Mouse (Mus musculus) heart, postnatal 0 days (tissue): ENCODE results near the gene Sptlc2. TPM values are rescaled to one million over a fixed set of nuclear protein-coding genes. Genes with fewer than 3 reads are reported as not detected.
"Not testable (repeated sequence)": the region's sequence is repeated elsewhere in the genome, so short reads cannot be mapped to it uniquely, and the experiment has no call there.

Experiments used
- ATAC-seq: fragments of 200-750 bp; cut with Nextera tagmentation; 2 replicates; pipeline ENCODE4 v1.8.0; 2017; ENCODE audit warnings: low read depth, moderate number of reproducible peaks, moderate library complexity; ENCODE audit not compliant: insufficient read depth
- DNase-seq: peaks from one replicate; pipeline ENCODE4 v3.0.0-alpha.2; 2016; ENCODE audit warnings: low spot score
- H3K27ac ChIP-seq: fragments of 300-500 bp; sonication (generic); 2 replicates; pipeline ENCODE4 v1.5.1; 2014; ENCODE audit warnings: low read depth, mild to moderate bottlenecking
- H3K27me3 ChIP-seq: fragments of 300-500 bp; sonication (generic); 2 replicates; pipeline ENCODE4 v1.6.1; 2014; ENCODE audit warnings: low read length, mixed read lengths; ENCODE audit not compliant: control insufficient read depth, insufficient read depth
- H3K36me3 ChIP-seq: fragments of 300-500 bp; sonication (generic); replicated peaks from 2 replicates; pipeline ENCODE4 v1.6.1; 2014; ENCODE audit warnings: low read length, mixed read lengths; ENCODE audit not compliant: control insufficient read depth, insufficient read depth
- H3K4me1 ChIP-seq: fragments of 300-500 bp; sonication (generic); 2 replicates; pipeline ENCODE4 v1.6.1; 2014; ENCODE audit warnings: antibody characterized with exemption; ENCODE audit not compliant: control insufficient read depth, insufficient read depth
- H3K4me2 ChIP-seq: fragments of 300-500 bp; sonication (generic); 2 replicates; pipeline ENCODE4 v1.6.1; 2014; ENCODE audit warnings: low read depth, mild to moderate bottlenecking, low read length, moderate library complexity
- H3K4me3 ChIP-seq: fragments of 300-500 bp; sonication (generic); 2 replicates; pipeline ENCODE4 v1.5.1; 2014; ENCODE audit warnings: low read depth, low read length
- H3K9ac ChIP-seq: fragments of 300-500 bp; sonication (generic); replicated peaks from 2 replicates; pipeline ENCODE4 v1.6.1; 2014; ENCODE audit warnings: low read depth, low read length, mixed read lengths
- H3K9me3 ChIP-seq: fragments of 300-500 bp; sonication (generic); replicated peaks from 2 replicates; pipeline ENCODE4 v1.6.1; 2016; ENCODE audit warnings: low read length; ENCODE audit not compliant: control insufficient read depth
- CTCF ChIP-seq: IDR thresholded peaks from 2 replicates; pipeline ENCODE4 v1.5.1; 2016; ENCODE audit warnings: antibody characterized with exemption, control low read depth, low read depth
- EP300 ChIP-seq: IDR thresholded peaks from 2 replicates; pipeline ENCODE4 v1.6.1; 2016; ENCODE audit warnings: antibody characterized with exemption, low read depth
- WGBS: fragments of 180-500 bp; shearing (Covaris S2); extraction: QIAGEN DNeasy Blood & Tissue Kit; methylation state at CpG from one replicate; pipeline ENCODE4 v1.1.7; 2014; 5-methylcytosine and 5-hydroxymethylcytosine counted together
- polyA plus RNA-seq: library from polyadenylated mRNA; unstranded; fragments of >200 nt; fragmentation: Nextera tagmentation; extraction: Ambion mirVana; gene quantifications from 2 replicates; pipeline ENCODE4 v1.2.1, GENCODE M21; 2015
- total RNA-seq: library from RNA; depleted of rRNA; stranded (reverse); fragments of >200 nt; gene quantifications from 2 replicates; pipeline ENCODE4 v1.2.3, GENCODE M21; 2014; ENCODE audit warnings: low replicate concordance

Gene Sptlc2
- total and polyA plus RNA-seq, 2 experiments from 2014 or later = 66.6 to 67.0 TPM

GRCm38 (mm10) chr12:87281766-87282165, 106.4 kb downstream of the Sptlc2 start:
- no peak for DNase-seq
- ATAC-seq = no peak
- WGBS = 54% methylated on average over 1 of the region's 1 CpGs

GRCm38 (mm10) chr12:87279879-87280278, 108.3 kb downstream of the Sptlc2 start:
- H3K9me3 ChIP-seq = no peaks in the 10 kb centered on the region
- no peak overlapping the region for H3K4me3 ChIP-seq
- TF ChIP-seq CTCF = peak; percentile 10; the same call in 1 of the 2 replicates
- TF ChIP-seq EP300 = no peak
- ATAC-seq = no peak
- H3K36me3 ChIP-seq = peaks cover 10% of the 10 kb centered on the region
- H3K27me3 ChIP-seq = no peaks in the 10 kb centered on the region
- H3K9ac ChIP-seq = no peak overlapping the region
- no peak overlapping the region for H3K27ac ChIP-seq
- H3K4me2 ChIP-seq = no peak overlapping the region
- H3K4me1 ChIP-seq = 0 out of 2 replicates have a peak, but pooled peaks cover 10% of the 10 kb centered on the region
- WGBS = 46% methylated on average over 14 of the region's 14 CpGs
- DNase-seq = no peak

More at GRCm38 (mm10) chr12:87281766-87282165, 106.4 kb downstream of the Sptlc2 start:
- Histone ChIP-seq H3K4me1 (0 out of 2 replicates have a peak, but pooled peaks cover 10% of the 10 kb centered on the region), H3K9me3 (no peaks in the 10 kb centered on the region), H3K4me2 (no peak overlapping the region), H3K4me3 (no peak overlapping the region), H3K9ac (no peak overlapping the region), H3K36me3 (no peaks in the 10 kb centered on the region), H3K27ac (no peak overlapping the region), H3K27me3 (no peaks in the 10 kb centered on the region)
- no peak for TF ChIP-seq CTCF
- TF ChIP-seq EP300 = no peak

GRCm38 (mm10) chr12:87279350-87279749, 108.8 kb downstream of the Sptlc2 start:
- ATAC-seq = no peak
- TF ChIP-seq EP300 = no peak
- TF ChIP-seq CTCF = no peak
- no peaks in the 10 kb centered on the region for H3K9me3 ChIP-seq
- H3K9ac ChIP-seq = no peak overlapping the region
- H3K4me2 ChIP-seq = no peak overlapping the region
- no peak for DNase-seq
- no peak overlapping the region for H3K27ac ChIP-seq
- no peak overlapping the region for H3K4me3 ChIP-seq
- WGBS = 32% methylated on average over 3 of the region's 3 CpGs
- 0 out of 2 replicates have a peak, but pooled peaks cover 10% of the 10 kb centered on the region for H3K4me1 ChIP-seq
- peaks cover 15% of the 10 kb centered on the region for H3K36me3 ChIP-seq
- H3K27me3 ChIP-seq = no peaks in the 10 kb centered on the region

- Histone ChIP-seq H3K4me2 (peak overlapping the region; percentile 3), H3K9me3 (no peaks in the 10 kb centered on the region), H3K36me3 (peaks cover 25% of the 10 kb centered on the region), H3K27me3 (no peaks in the 10 kb centered on the region), H3K4me1 (0 out of 2 replicates have a peak, but pooled peaks cover 10% of the 10 kb centered on the region), H3K4me3 (0 out of 2 replicates have a peak overlapping the region, but pooled peaks have one; percentile 13), H3K9ac (no peak overlapping the region), H3K27ac (no peak overlapping the region)
- peak; percentile 84 for DNase-seq
- no peak for TF ChIP-seq EP300
- TF ChIP-seq CTCF = no peak
- ATAC-seq = peak; percentile 89
- WGBS = 5% methylated on average over 6 of the region's 6 CpGs
These were observed 109.9 kb downstream of the Sptlc2 start for GRCm38 (mm10) chr12:87278118-87278730.

- H3K27ac ChIP-seq, H3K4me2 ChIP-seq, H3K27me3 ChIP-seq, H3K4me3 ChIP-seq, H3K9ac ChIP-seq, DNase-seq, ATAC-seq, H3K9me3 ChIP-seq: not testable (repeated sequence)
- H3K36me3 ChIP-seq = peaks cover 35% of the 10 kb centered on the region
- 79% methylated on average over 4 of the region's 4 CpGs for WGBS
- H3K4me1 ChIP-seq = 0 out of 2 replicates have a peak, but pooled peaks cover 10% of the 10 kb centered on the region
These were observed 110.9 kb downstream of the Sptlc2 start for GRCm38 (mm10) chr12:87277251-87277650.
